In the genomic region with DNA sequence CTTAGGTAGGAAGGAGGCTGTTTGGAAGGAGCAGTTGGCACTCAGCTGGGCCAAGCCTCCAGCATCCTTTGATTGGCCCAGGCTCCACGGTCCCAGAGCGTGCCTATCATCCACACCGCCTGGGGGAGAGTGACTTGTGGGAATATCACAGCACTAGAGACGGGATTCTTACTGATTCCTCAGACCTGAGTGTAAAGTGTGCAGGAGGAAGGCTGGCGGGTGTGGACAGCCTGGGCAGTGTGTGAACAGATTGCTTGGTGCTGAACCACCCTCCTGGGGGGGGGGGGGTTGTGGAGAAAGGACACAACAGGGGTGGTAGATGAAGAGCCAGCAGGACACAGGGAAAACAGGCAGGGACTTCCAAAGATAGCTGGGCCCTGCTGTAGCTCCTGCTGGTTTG, we compare ENCODE assay signal across 20 mouse cellular contexts. TPM values are rescaled to one million over a fixed set of nuclear protein-coding genes. Genes with fewer than 3 reads are reported as not detected.
DNase-seq lines count a peak whose midpoint lies in the region; ATAC-seq lines count a peak whose summit lies in the region.
"Had no signal": no experiment of that assay in that cellular context is flagged by ENCODE, and none has a peak within 500 bp of the region (broad histone marks: within the 10 kb centered on the region; RNA-seq: fewer than 3 reads in every experiment).

No protein-coding gene starts in this region.

- no peak for DNase-seq in forebrain, embryonic 10.5 days (ENCODE audit: extremely low spot score, low spot score)
- no peak for DNase-seq in kidney, adult 8-10 months
- DNase-seq in kidney, postnatal 25 days: peak; percentile 18 to 48
- DNase-seq in retina, postnatal 1 day: no peak
- DNase-seq in c-Kit-positive CD71-positive TER-119-positive erythroid progenitor cells, embryonic 14.5 days (ENCODE audit: low spot score): no peak
- DNase-seq: adrenal gland, adult 8-10 months; cerebellum, adult 11-12 months; cerebellum, postnatal 25 days; gastrocnemius, postnatal 10 days; heart, postnatal 10 days; lung, postnatal 10 days; thymus, postnatal 25 days had no signal

- no peak overlapping the region for H3K4me2 ChIP-seq in forebrain, embryonic 16.5 days (ENCODE audit: low read length)
- H3K4me2 ChIP-seq in kidney, embryonic 14.5 days (replicated peaks; ENCODE audit: low read depth, low read length): no peak overlapping the region
- H3K4me2 ChIP-seq: limb, embryonic 15.5 days; neural tube, embryonic 13.5 days had no signal

- peaks cover 86% of the 10 kb centered on the region for H3K4me1 ChIP-seq in forebrain, embryonic 10.5 days
- H3K4me1 ChIP-seq in forebrain, embryonic 16.5 days (replicated peaks; ENCODE audit: control insufficient read depth, insufficient read depth, low read length): peaks cover 16% of the 10 kb centered on the region
- H3K4me1 ChIP-seq in kidney, embryonic 14.5 days (ENCODE audit: control insufficient read depth, insufficient read depth, low read length): peaks cover 64% of the 10 kb centered on the region

- no peaks in the 10 kb centered on the region for H3K36me3 ChIP-seq in forebrain, embryonic 10.5 days (replicated peaks)
- H3K36me3 ChIP-seq in forebrain, embryonic 16.5 days (ENCODE audit: control insufficient read depth, insufficient read depth): no peaks in the 10 kb centered on the region
- H3K36me3 ChIP-seq in kidney, embryonic 14.5 days (ENCODE audit: control insufficient read depth, insufficient read depth, low read length): 0 out of 2 replicates have a peak, but pooled peaks cover 3% of the 10 kb centered on the region
- H3K36me3 ChIP-seq in macrophage (ENCODE audit: inconsistent target): peaks cover 44% of the 10 kb centered on the region
- H3K36me3 ChIP-seq: hindbrain, embryonic 15.5 days; limb, embryonic 15.5 days; midbrain, embryonic 10.5 days; neural tube, embryonic 13.5 days had no signal

- no peak for ATAC-seq in forebrain, embryonic 16.5 days
- ATAC-seq in kidney, embryonic 14.5 days (ENCODE audit: low FRiP score, low TSS enrichment): no peak

- H3K9me3 ChIP-seq in forebrain, embryonic 10.5 days: no peaks in the 10 kb centered on the region
- no peaks in the 10 kb centered on the region for H3K9me3 ChIP-seq in forebrain, embryonic 16.5 days (ENCODE audit: control insufficient read depth, low read length)
- no peaks in the 10 kb centered on the region for H3K9me3 ChIP-seq in kidney, embryonic 14.5 days (ENCODE audit: control insufficient read depth, low read length)
- H3K9me3 ChIP-seq: hindbrain, embryonic 15.5 days; limb, embryonic 15.5 days; midbrain, embryonic 10.5 days; neural tube, embryonic 13.5 days had no signal

- H3K4me3 ChIP-seq in forebrain, embryonic 10.5 days: no peak overlapping the region
- H3K4me3 ChIP-seq in forebrain, embryonic 16.5 days (replicated peaks; ENCODE audit: low read length): no peak overlapping the region
- 0 out of 2 replicates have a peak overlapping the region, but pooled peaks have one; percentile 6 for H3K4me3 ChIP-seq in kidney, embryonic 14.5 days (ENCODE audit: low read length)
- H3K4me3 ChIP-seq in macrophage (ENCODE audit: inconsistent target): no peak overlapping the region; the same call in 1 of the 2 replicates
- H3K4me3 ChIP-seq: hindbrain, embryonic 15.5 days; neural tube, embryonic 13.5 days had no signal

- peak overlapping the region; percentile 6; the same call in 1 of the 2 replicates for H3K27ac ChIP-seq in forebrain, embryonic 10.5 days
- no peak overlapping the region for H3K27ac ChIP-seq in forebrain, embryonic 16.5 days (ENCODE audit: low read length)
- H3K27ac ChIP-seq in kidney, embryonic 14.5 days (ENCODE audit: low read depth, low read length): no peak overlapping the region
- H3K27ac ChIP-seq in macrophage: peak overlapping the region; percentile 84
- H3K27ac ChIP-seq: hindbrain, embryonic 15.5 days; limb, embryonic 15.5 days; midbrain, embryonic 10.5 days; neural tube, embryonic 13.5 days had no signal

- H3K9ac ChIP-seq in forebrain, embryonic 16.5 days (replicated peaks; ENCODE audit: low read depth, low read length): no peak overlapping the region
- no peak overlapping the region for H3K9ac ChIP-seq in kidney, embryonic 14.5 days (ENCODE audit: low read depth, low read length)
- H3K9ac ChIP-seq: hindbrain, embryonic 15.5 days; limb, embryonic 15.5 days; neural tube, embryonic 13.5 days had no signal

- WGBS in forebrain, embryonic 10.5 days: 18% methylated on average over 5 of the region's 5 CpGs
- 11% methylated on average over 5 of the region's 5 CpGs for WGBS in forebrain, embryonic 16.5 days
- WGBS in kidney, embryonic 14.5 days: 28% methylated on average over 5 of the region's 5 CpGs
- WGBS in macrophage (ENCODE audit: missing documents): 94% methylated on average over 5 of the region's 5 CpGs

- H3K27me3 ChIP-seq in forebrain, embryonic 10.5 days (ENCODE audit: poor library complexity, severe bottlenecking): peaks cover 100% of the 10 kb centered on the region
- peaks cover 92% of the 10 kb centered on the region for H3K27me3 ChIP-seq in forebrain, embryonic 16.5 days (replicated peaks; ENCODE audit: control insufficient read depth, insufficient read depth, low read length)
- peaks cover 75% of the 10 kb centered on the region for H3K27me3 ChIP-seq in kidney, embryonic 14.5 days (ENCODE audit: control insufficient read depth, insufficient read depth, low read length)

- H3K79me2 ChIP-seq in macrophage (ENCODE audit: inconsistent target): peaks cover 88% of the 10 kb centered on the region

RNA-seq across cellular contexts. Expression of a gene that starts 4.5 kb away (rescaled TPM):
- polyA plus RNA-seq in forebrain, embryonic 10.5 days (2016; fragmentation: Nextera tagmentation; extraction: Ambion mirVana): 2.1 and 4.4 TPM in 2 replicates
- polyA plus RNA-seq in forebrain, embryonic 16.5 days (2015; fragmentation: Nextera tagmentation; extraction: Ambion mirVana): 0.63 and 0.84 TPM in 2 replicates
- polyA plus RNA-seq in kidney, embryonic 14.5 days (2014; fragmentation: Nextera tagmentation; extraction: Ambion mirVana): 16.5 and 18.8 TPM in 2 replicates
- over 10,000 TPM in 4 of 26 experiments, 1,000 to 10,000 TPM in 18, 100 to 1,000 TPM in 4; 785 to 11,990 (median 4,844) TPM for total RNA-seq in macrophage (2018; cell fraction: chromatin; rRNA removed)
- 1,000 to 10,000 TPM in 8 of 26 experiments, 100 to 1,000 TPM in 18; 279 to 3,779 (median 516) TPM for total RNA-seq in macrophage (2018; cell fraction: cytosol; rRNA removed)
- 1,000 to 10,000 TPM in 19 of 26 experiments, 100 to 1,000 TPM in 7; 417 to 7,545 (median 2,584) TPM for total RNA-seq in macrophage (2018; cell fraction: nucleus; rRNA removed)
- 127 to 339 TPM (median 289 TPM) in 3 replicates for polyA plus RNA-seq in macrophage (2018)

RNA-seq across cellular contexts. Expression of a gene that starts 29.9 kb away (rescaled TPM):
- 5.2 and 5.6 TPM in 2 replicates for polyA plus RNA-seq in forebrain, embryonic 10.5 days (2016; fragmentation: Nextera tagmentation; extraction: Ambion mirVana)
- polyA plus RNA-seq in forebrain, embryonic 16.5 days (2015; fragmentation: Nextera tagmentation; extraction: Ambion mirVana): 1.9 and 2.5 TPM in 2 replicates
- polyA plus RNA-seq in kidney, embryonic 14.5 days (2014; fragmentation: Nextera tagmentation; extraction: Ambion mirVana): 10.8 and 10.9 TPM in 2 replicates
- 100 to 1,000 TPM in 1 of 26 experiments, 10 to 100 TPM in 23, 1 to 10 TPM in 2; 9.1 to 109 (median 30.7) TPM for total RNA-seq in macrophage (2018; cell fraction: chromatin; rRNA removed)
- total RNA-seq in macrophage (2018; cell fraction: cytosol; rRNA removed): 10 to 100 TPM in 20 of 26 experiments, 1 to 10 TPM in 6; 7.8 to 73.6 (median 15.0) TPM
- 100 to 1,000 TPM in 4 of 26 experiments, 10 to 100 TPM in 20, 1 to 10 TPM in 2; 8.3 to 170 (median 42.3) TPM for total RNA-seq in macrophage (2018; cell fraction: nucleus; rRNA removed)
- polyA plus RNA-seq in macrophage (2018): 8.0 to 13.2 TPM (median 12.5 TPM) in 3 replicates

RNA-seq across cellular contexts. Expression of a gene that starts 38.9 kb away (rescaled TPM):
- 7.1 and 9.8 TPM in 2 replicates for polyA plus RNA-seq in forebrain, embryonic 10.5 days (2016; fragmentation: Nextera tagmentation; extraction: Ambion mirVana)
- polyA plus RNA-seq in forebrain, embryonic 16.5 days (2015; fragmentation: Nextera tagmentation; extraction: Ambion mirVana): 0.23 and 1.1 TPM in 2 replicates
- 123 and 137 TPM in 2 replicates for polyA plus RNA-seq in kidney, embryonic 14.5 days (2014; fragmentation: Nextera tagmentation; extraction: Ambion mirVana)
- not detected for total RNA-seq in macrophage (2018; cell fraction: chromatin; rRNA removed)
- total RNA-seq in macrophage (2018; cell fraction: cytosol; rRNA removed): under 1 TPM in 2 of 26 experiments, not detected in 24; 0.10 to 0.14 TPM
- under 1 TPM in 1 of 26 experiments, not detected in 25; 0.86 TPM for total RNA-seq in macrophage (2018; cell fraction: nucleus; rRNA removed)
- not detected in 3 replicates for polyA plus RNA-seq in macrophage (2018)
- total RNA-seq: adrenal gland, adult 8-10 months had no signal

RNA-seq across cellular contexts. Expression of a gene that starts 40.1 kb away (rescaled TPM):
- 0.25 TPM in 1 of 2 replicates, not detected in the other for polyA plus RNA-seq in forebrain, embryonic 10.5 days (2016; fragmentation: Nextera tagmentation; extraction: Ambion mirVana)
- 1.3 and 4.5 TPM in 2 replicates for polyA plus RNA-seq in forebrain, embryonic 16.5 days (2015; fragmentation: Nextera tagmentation; extraction: Ambion mirVana)
- 5.8 and 9.9 TPM in 2 replicates for polyA plus RNA-seq in kidney, embryonic 14.5 days (2014; fragmentation: Nextera tagmentation; extraction: Ambion mirVana)
- total RNA-seq in macrophage (2018; cell fraction: chromatin; rRNA removed): not detected
- total RNA-seq in macrophage (2018; cell fraction: cytosol; rRNA removed): not detected
- not detected for total RNA-seq in macrophage (2018; cell fraction: nucleus; rRNA removed)
- not detected in 3 replicates for polyA plus RNA-seq in macrophage (2018)
- total RNA-seq: heart, adult 8-10 months; heart, postnatal 10 days had no signal
- polyA plus RNA-seq: midbrain, embryonic 10.5 days; neural tube, embryonic 13.5 days had no signal

Comparison
In these comparisons a context has a peak if more than half of its experiments do, and no peak if none do; other contexts are left out.
1. DNase-seq: peak in kidney, postnatal 25 days (2 of 2); none in forebrain, embryonic 10.5 days (single experiment), kidney, adult 8-10 months (0 of 2), retina, postnatal 1 day (single experiment) and c-Kit-positive CD71-positive TER-119-positive erythroid progenitor cells, embryonic 14.5 days (single experiment).
2. H3K27ac ChIP-seq: peak in forebrain, embryonic 10.5 days (single experiment) and macrophage (single experiment); none in forebrain, embryonic 16.5 days (single experiment) and kidney, embryonic 14.5 days (single experiment).
3. RNA of a gene that starts 38.9 kb away (polyA plus RNA-seq): 123 to 137 TPM in kidney, embryonic 14.5 days; 7.1 to 9.8 TPM in forebrain, embryonic 10.5 days, 0.23 to 1.1 TPM in forebrain, embryonic 16.5 days and not detected in macrophage; every median in the first group is over 10 times any median in the second.